Mouse (Mus musculus): ENCODE results near the gene Aplf. TPM values are rescaled to one million over a fixed set of nuclear protein-coding genes. Genes with fewer than 3 reads are reported as not detected.
"Not testable (repeated sequence)": the region's sequence is repeated elsewhere in the genome, so short reads cannot be mapped to it uniquely, and the experiment has no call there.

Aplf gene
- polyA plus RNA-seq, 1 experiment from 2014 or later: 12.3 TPM

DNA sequence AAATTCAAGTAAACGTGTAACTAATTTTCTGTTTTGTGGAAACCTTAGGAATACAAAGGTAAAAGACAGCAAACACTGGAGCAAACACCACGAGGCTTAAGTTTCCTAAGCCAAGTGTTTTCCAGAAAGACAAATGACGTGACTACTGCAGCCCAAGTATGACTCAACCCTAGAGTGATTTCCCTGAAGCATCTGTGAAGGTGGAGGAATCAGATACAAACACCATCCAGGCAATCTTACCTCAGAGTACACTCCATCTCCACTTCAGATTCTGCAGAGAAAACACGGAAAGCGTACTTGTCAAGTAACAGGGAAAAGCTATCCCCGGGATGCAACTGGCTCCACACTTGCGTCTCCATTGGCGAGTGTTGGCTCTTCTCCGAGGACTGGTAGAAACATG lies 8.5 kb downstream of the Aplf start:
- WGBS: 92% methylated on average over 9 of the region's 9 CpGs
- Histone ChIP-seq H3K27me3 (replicated peaks) (no peaks in the 10 kb centered on the region), H3K9ac (no peak overlapping the region), H3K4me1 (no peaks in the 10 kb centered on the region), H3K36me3 (peaks cover 2% of the 10 kb centered on the region; the same call in 1 of the 2 replicates), H3K4me3 (no peak overlapping the region), H3K4me2 (replicated peaks) (no peak overlapping the region), H3K9me3 (no peaks in the 10 kb centered on the region), H3K27ac (no peak overlapping the region)
- no peak for ATAC-seq (ENCODE audit: low FRiP score, low read depth)

DNA sequence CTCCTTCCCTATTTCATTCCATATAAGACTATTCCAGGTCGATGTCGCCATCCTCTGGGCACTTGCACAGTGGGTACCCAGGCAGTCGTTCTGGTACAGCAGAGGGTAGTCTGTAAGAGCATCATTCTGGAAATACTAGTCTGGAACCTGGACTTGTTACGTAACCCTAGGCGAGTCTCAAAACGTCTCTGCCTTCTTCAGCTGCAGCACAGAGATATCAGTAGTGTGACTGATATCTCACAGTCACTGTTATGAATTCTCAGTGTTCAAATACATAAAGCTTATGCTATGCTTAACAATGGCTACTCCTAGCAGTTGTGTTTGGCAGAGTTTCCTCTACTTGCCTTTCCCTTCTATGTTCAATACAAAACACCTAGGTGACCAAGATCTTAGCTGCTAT lies 9.8 kb downstream of the Aplf start:
- H3K9me3 ChIP-seq: no peaks in the 10 kb centered on the region
- 79% methylated on average over 6 of the region's 6 CpGs for WGBS
- no peak overlapping the region for H3K9ac ChIP-seq
- no peak overlapping the region for H3K4me3 ChIP-seq
- no peak overlapping the region for H3K4me2 ChIP-seq (replicated peaks)
- H3K36me3 ChIP-seq: peaks cover 7% of the 10 kb centered on the region; the same call in 1 of the 2 replicates
- no peaks in the 10 kb centered on the region for H3K27me3 ChIP-seq (replicated peaks)
- ATAC-seq (ENCODE audit: low FRiP score, low read depth): no peak
- H3K27ac ChIP-seq: no peak overlapping the region
- no peaks in the 10 kb centered on the region for H3K4me1 ChIP-seq

GRCm38 (mm10) chr6:87661707-87662106 lies 10.3 kb downstream of the Aplf start:
- ATAC-seq (ENCODE audit: low FRiP score, low read depth): no peak

GRCm38 (mm10) chr6:87658816-87659215 lies 13.2 kb downstream of the Aplf start:
- no peaks in the 10 kb centered on the region for H3K9me3 ChIP-seq
- no peak overlapping the region for H3K9ac ChIP-seq
- H3K4me2 ChIP-seq (replicated peaks): no peak overlapping the region
- no peaks in the 10 kb centered on the region for H3K4me1 ChIP-seq
- ATAC-seq (ENCODE audit: low FRiP score, low read depth): no peak
- 96% methylated on average over 4 of the region's 4 CpGs for WGBS
- no peak overlapping the region for H3K27ac ChIP-seq
- no peaks in the 10 kb centered on the region for H3K27me3 ChIP-seq (replicated peaks)
- H3K36me3 ChIP-seq: 0 out of 2 replicates have a peak, but pooled peaks cover 7% of the 10 kb centered on the region
- no peak overlapping the region for H3K4me3 ChIP-seq

More at GRCm38 (mm10) chr6:87661707-87662106, 10.3 kb downstream of the Aplf start:
- Histone ChIP-seq H3K4me3 (no peak overlapping the region), H3K27ac (no peak overlapping the region), H3K4me1 (no peaks in the 10 kb centered on the region), H3K4me2 (replicated peaks) (no peak overlapping the region), H3K9me3 (no peaks in the 10 kb centered on the region), H3K36me3 (peaks cover 7% of the 10 kb centered on the region; the same call in 1 of the 2 replicates), H3K27me3 (replicated peaks) (no peaks in the 10 kb centered on the region), H3K9ac (no peak overlapping the region)
- 90% methylated on average over 2 of the region's 2 CpGs for WGBS

GRCm38 (mm10) chr6:87653904-87654638 lies 17.9 kb downstream of the Aplf start:
- H3K4me2 ChIP-seq (replicated peaks): no peak overlapping the region
- no peaks in the 10 kb centered on the region for H3K27me3 ChIP-seq (replicated peaks)
- WGBS: 83% methylated on average over 8 of the region's 8 CpGs
- ATAC-seq (ENCODE audit: low FRiP score, low read depth): no peak
- H3K36me3 ChIP-seq: peaks cover 7% of the 10 kb centered on the region; the same call in 1 of the 2 replicates
- no peaks in the 10 kb centered on the region for H3K4me1 ChIP-seq
- H3K9ac ChIP-seq: no peak overlapping the region
- H3K4me3 ChIP-seq: no peak overlapping the region
- no peaks in the 10 kb centered on the region for H3K9me3 ChIP-seq
- H3K27ac ChIP-seq: no peak overlapping the region

DNA sequence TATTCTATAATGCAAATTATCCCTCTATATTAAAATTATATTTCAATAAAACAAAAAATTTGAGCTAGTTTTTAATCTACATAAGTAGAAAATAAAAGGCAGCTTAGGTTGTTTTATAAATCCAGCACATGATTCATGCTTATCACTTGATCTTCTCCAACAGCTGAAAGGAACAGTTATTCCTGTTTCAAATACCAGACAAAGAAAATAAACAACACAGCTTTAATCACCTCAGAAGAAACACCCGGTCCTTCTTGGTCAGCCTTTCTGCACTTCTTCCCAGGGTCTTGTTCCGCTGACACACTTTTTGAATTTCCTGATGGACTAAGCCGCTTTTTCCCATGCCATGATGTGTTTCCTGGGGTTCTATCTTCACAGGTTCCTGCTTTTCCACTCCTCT lies 18.5 kb downstream of the Aplf start:
- H3K4me3 ChIP-seq: no peak overlapping the region
- no peaks in the 10 kb centered on the region for H3K9me3 ChIP-seq
- no peak overlapping the region for H3K9ac ChIP-seq
- no peak overlapping the region for H3K4me2 ChIP-seq (replicated peaks)
- H3K4me1 ChIP-seq: no peaks in the 10 kb centered on the region
- no peak for ATAC-seq (ENCODE audit: low FRiP score, low read depth)
- 78% methylated on average over 3 of the region's 3 CpGs for WGBS
- peaks cover 7% of the 10 kb centered on the region; the same call in 1 of the 2 replicates for H3K36me3 ChIP-seq
- H3K27me3 ChIP-seq (replicated peaks): no peaks in the 10 kb centered on the region
- H3K27ac ChIP-seq: no peak overlapping the region

GRCm38 (mm10) chr6:87652670-87653069 lies 19.3 kb downstream of the Aplf start:
- H3K4me2 ChIP-seq (replicated peaks): no peak overlapping the region
- no peak overlapping the region for H3K27ac ChIP-seq
- no peak overlapping the region for H3K9ac ChIP-seq
- H3K36me3 ChIP-seq: peaks cover 3% of the 10 kb centered on the region; the same call in 1 of the 2 replicates
- no peak for ATAC-seq (ENCODE audit: low FRiP score, low read depth)
- no peaks in the 10 kb centered on the region for H3K9me3 ChIP-seq
- H3K27me3 ChIP-seq (replicated peaks): no peaks in the 10 kb centered on the region
- no peaks in the 10 kb centered on the region for H3K4me1 ChIP-seq
- H3K4me3 ChIP-seq: no peak overlapping the region
- 96% methylated on average over 9 of the region's 9 CpGs for WGBS

GRCm38 (mm10) chr6:87651787-87652186 lies 20.2 kb downstream of the Aplf start:
- 91% methylated on average over 5 of the region's 5 CpGs for WGBS
- Histone ChIP-seq H3K4me2 (replicated peaks) (no peak overlapping the region), H3K9me3 (no peaks in the 10 kb centered on the region), H3K9ac (no peak overlapping the region), H3K4me1 (no peaks in the 10 kb centered on the region), H3K27ac (no peak overlapping the region), H3K27me3 (replicated peaks) (no peaks in the 10 kb centered on the region), H3K4me3 (no peak overlapping the region), H3K36me3 (peaks cover 3% of the 10 kb centered on the region; the same call in 1 of the 2 replicates)
- no peak for ATAC-seq (ENCODE audit: low FRiP score, low read depth)

- Histone ChIP-seq H3K9ac (no peak overlapping the region), H3K4me1 (peaks cover 7% of the 10 kb centered on the region; the same call in 1 of the 2 replicates), H3K9me3 (no peaks in the 10 kb centered on the region), H3K27me3 (replicated peaks) (no peaks in the 10 kb centered on the region), H3K4me3 (no peak overlapping the region), H3K36me3 (peaks cover 6% of the 10 kb centered on the region), H3K27ac (no peak overlapping the region), H3K4me2 (replicated peaks) (no peak overlapping the region)
- no peak for ATAC-seq (ENCODE audit: low FRiP score, low read depth)
- WGBS: 62% methylated on average over 11 of the region's 11 CpGs
Measured at GRCm38 (mm10) chr6:87638134-87638660, 33.8 kb downstream of the Aplf start.

GRCm38 (mm10) chr6:87632176-87632575 lies 39.8 kb downstream of the Aplf start:
- H3K4me1 ChIP-seq: no peaks in the 10 kb centered on the region
- H3K4me3 ChIP-seq: no peak overlapping the region
- H3K9ac ChIP-seq: no peak overlapping the region
- ATAC-seq (ENCODE audit: low FRiP score, low read depth): no peak
- 83% methylated on average over 4 of the region's 4 CpGs for WGBS
- H3K4me2 ChIP-seq (replicated peaks): no peak overlapping the region
- H3K36me3 ChIP-seq: peaks cover 7% of the 10 kb centered on the region; the same call in 1 of the 2 replicates
- no peaks in the 10 kb centered on the region for H3K9me3 ChIP-seq
- no peaks in the 10 kb centered on the region for H3K27me3 ChIP-seq (replicated peaks)
- H3K27ac ChIP-seq: no peak overlapping the region

GRCm38 (mm10) chr6:87628936-87629335 lies 43.1 kb downstream of the Aplf start:
- not testable (repeated sequence) for H3K4me2 ChIP-seq (replicated peaks); H3K27ac ChIP-seq; ATAC-seq (ENCODE audit: low FRiP score, low read depth); H3K9ac ChIP-seq; H3K36me3 ChIP-seq; H3K4me1 ChIP-seq; H3K4me3 ChIP-seq; H3K9me3 ChIP-seq; H3K27me3 ChIP-seq (replicated peaks)
- WGBS: 81% methylated on average over 15 of the region's 15 CpGs

- Histone ChIP-seq H3K9me3 (no peaks in the 10 kb centered on the region), H3K4me2 (replicated peaks) (no peak overlapping the region), H3K36me3 (no peaks in the 10 kb centered on the region), H3K27ac (no peak overlapping the region), H3K27me3 (replicated peaks) (no peaks in the 10 kb centered on the region), H3K9ac (no peak overlapping the region), H3K4me1 (peaks cover 3% of the 10 kb centered on the region; the same call in 1 of the 2 replicates), H3K4me3 (no peak overlapping the region)
- WGBS: 97% methylated on average over 3 of the region's 3 CpGs
- ATAC-seq (ENCODE audit: low FRiP score, low read depth): no peak
Measured at GRCm38 (mm10) chr6:87623151-87623550, 48.8 kb downstream of the Aplf start.

Data from neural tube, embryonic 12.5 days (tissue).